Mouse (Mus musculus): ENCODE results near the gene Eef1akmt4. TPM values are rescaled to one million over a fixed set of nuclear protein-coding genes. Genes with fewer than 3 reads are reported as not detected.
"Not testable (repeated sequence)": the region's sequence is repeated elsewhere in the genome, so short reads cannot be mapped to it uniquely, and the experiment has no call there.

The Eef1akmt4 gene
- polyA plus RNA-seq, 1 experiment from 2014 or later, result 10.4 TPM

DNA sequence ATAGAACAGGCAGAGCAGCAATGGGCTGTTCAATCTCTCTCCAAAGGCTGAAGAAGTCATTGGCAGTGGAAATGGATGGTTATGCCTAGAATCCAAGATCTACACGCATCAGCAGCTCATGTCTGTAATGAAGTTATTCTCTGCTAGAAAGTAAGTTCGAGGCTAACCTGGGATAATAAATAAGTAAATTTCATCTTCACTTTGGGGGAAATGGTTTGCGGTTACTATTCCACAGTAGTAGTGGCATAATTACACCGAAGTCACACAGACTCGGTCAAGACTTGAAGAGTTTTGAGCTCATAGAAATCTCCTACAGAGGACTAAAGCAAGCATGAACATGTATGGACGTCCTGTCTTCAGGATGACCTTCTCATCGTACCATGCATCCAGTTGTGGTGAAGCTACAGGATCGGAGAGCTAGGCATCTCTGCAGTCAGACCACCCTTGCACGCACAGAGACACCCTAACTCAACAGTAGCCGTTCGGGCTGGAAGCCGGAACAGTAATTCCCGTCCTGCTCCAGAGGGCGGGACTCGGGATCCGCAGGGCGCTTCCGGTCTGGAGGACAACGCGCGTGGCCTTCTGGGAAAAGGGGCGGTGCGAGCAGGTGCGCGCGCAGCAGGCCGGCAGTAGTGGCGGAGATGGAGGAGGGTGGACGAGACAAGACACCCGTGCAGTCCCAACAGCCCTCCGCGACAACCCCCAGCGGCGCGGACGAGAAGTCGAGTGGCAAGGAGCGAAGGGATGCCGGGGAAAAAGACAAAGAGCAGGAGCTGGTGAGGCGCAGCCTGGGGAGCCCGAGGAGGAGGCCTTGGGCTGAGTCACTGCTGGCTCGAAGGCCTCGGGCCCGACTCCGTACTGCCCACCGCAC lies 39.9 kb downstream of the Eef1akmt4 start, which contains the start of gene Psmd2:
Gene Psmd2 (plus strand): TSS at position 577 of the 871 bp plus-strand sequence.
- peak; percentile 97 for ATAC-seq (ENCODE audit: low FRiP score)
- DNase-seq (ENCODE audit: low spot score), result peak; percentile 97
- H3K36me3 ChIP-seq (replicated peaks; ENCODE audit: control insufficient read depth, insufficient read depth), result peaks cover 32% of the 10 kb centered on the region
- H3K27me3 ChIP-seq (ENCODE audit: control insufficient read depth, insufficient read depth, low read length), result no peaks in the 10 kb centered on the region
- peak within 1 kb of the TSS; percentile 90 for H3K4me3 ChIP-seq (replicated peaks; ENCODE audit: low read length)
- H3K4me1 ChIP-seq (replicated peaks; ENCODE audit: control insufficient read depth, insufficient read depth, low read length), result peaks cover 19% of the 10 kb centered on the region
- WGBS, result 3% methylated on average over 46 of the region's 46 CpGs
- peak within 1 kb of the TSS; percentile 93 for H3K9ac ChIP-seq
- H3K9me3 ChIP-seq (ENCODE audit: control insufficient read depth, low read length), result no peaks in the 10 kb centered on the region
- peak within 1 kb of the TSS; percentile 87 for H3K27ac ChIP-seq
- H3K4me2 ChIP-seq (replicated peaks), result peak within 1 kb of the TSS; percentile 87

DNA sequence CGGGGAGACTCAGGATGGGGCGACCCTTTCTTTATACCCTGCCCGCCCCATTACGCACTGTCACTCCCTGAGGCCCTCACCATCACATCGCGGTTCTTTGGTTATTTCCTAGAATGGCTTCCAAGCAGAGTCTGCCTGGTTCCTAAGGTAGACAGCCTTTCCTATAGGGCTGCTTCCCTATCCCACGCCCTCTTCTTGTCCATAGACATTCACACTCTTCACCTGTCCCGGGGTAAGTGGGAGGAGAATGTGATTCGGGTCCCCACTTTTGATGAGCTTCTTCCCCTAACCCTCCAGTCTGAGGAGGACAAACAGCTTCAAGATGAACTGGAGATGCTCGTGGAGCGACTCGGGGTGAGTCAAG lies 40.5 kb downstream of the Eef1akmt4 start:
- Histone ChIP-seq H3K9me3 (ENCODE audit: control insufficient read depth, low read length) (no peaks in the 10 kb centered on the region), H3K27ac (peak overlapping the region; percentile 76), H3K4me1 (replicated peaks; ENCODE audit: control insufficient read depth, insufficient read depth, low read length) (peaks cover 19% of the 10 kb centered on the region), H3K36me3 (replicated peaks; ENCODE audit: control insufficient read depth, insufficient read depth) (peaks cover 38% of the 10 kb centered on the region), H3K9ac (peak overlapping the region; percentile 93), H3K4me3 (replicated peaks; ENCODE audit: low read length) (peak overlapping the region; percentile 90), H3K27me3 (ENCODE audit: control insufficient read depth, insufficient read depth, low read length) (no peaks in the 10 kb centered on the region), H3K4me2 (replicated peaks) (peak overlapping the region; percentile 87)
- DNase-seq (ENCODE audit: low spot score), result no peak
- ATAC-seq (ENCODE audit: low FRiP score), result no peak; the same call in 1 of the 2 replicates
- WGBS, result 12% methylated on average over 12 of the region's 12 CpGs

DNA sequence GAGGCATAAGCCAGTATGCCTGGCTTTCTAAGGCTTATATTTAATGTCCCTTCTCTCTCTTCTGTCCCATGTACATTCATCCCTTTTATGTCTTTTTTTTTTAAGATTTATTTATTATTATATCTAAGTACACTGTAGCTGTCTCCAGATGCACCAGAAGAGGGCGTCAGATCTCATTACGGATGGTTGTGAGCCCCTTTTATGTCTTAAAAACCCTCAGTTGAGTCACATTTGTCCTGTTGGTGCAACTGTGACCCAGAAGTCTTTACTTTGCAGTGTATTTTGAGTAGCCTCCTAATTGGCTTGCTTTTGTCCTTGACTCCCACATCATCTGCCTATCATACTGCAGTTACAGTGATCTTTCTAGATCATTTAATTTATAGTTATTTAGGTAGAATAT lies 41.9 kb downstream of the Eef1akmt4 start:
- Histone ChIP-seq H3K9ac (no peak overlapping the region; the same call in 1 of the 2 replicates), H3K4me3 (replicated peaks; ENCODE audit: low read length) (no peak overlapping the region), H3K36me3 (replicated peaks; ENCODE audit: control insufficient read depth, insufficient read depth) (peaks cover 52% of the 10 kb centered on the region), H3K27me3 (ENCODE audit: control insufficient read depth, insufficient read depth, low read length) (no peaks in the 10 kb centered on the region), H3K4me1 (replicated peaks; ENCODE audit: control insufficient read depth, insufficient read depth, low read length) (peaks cover 19% of the 10 kb centered on the region), H3K9me3 (ENCODE audit: control insufficient read depth, low read length) (no peaks in the 10 kb centered on the region), H3K27ac (no peak overlapping the region), H3K4me2 (replicated peaks) (peak overlapping the region; percentile 87)
- no peak for DNase-seq (ENCODE audit: low spot score)
- WGBS, result 49% methylated on average over 2 of the region's 2 CpGs
- ATAC-seq (ENCODE audit: low FRiP score), result no peak

DNA sequence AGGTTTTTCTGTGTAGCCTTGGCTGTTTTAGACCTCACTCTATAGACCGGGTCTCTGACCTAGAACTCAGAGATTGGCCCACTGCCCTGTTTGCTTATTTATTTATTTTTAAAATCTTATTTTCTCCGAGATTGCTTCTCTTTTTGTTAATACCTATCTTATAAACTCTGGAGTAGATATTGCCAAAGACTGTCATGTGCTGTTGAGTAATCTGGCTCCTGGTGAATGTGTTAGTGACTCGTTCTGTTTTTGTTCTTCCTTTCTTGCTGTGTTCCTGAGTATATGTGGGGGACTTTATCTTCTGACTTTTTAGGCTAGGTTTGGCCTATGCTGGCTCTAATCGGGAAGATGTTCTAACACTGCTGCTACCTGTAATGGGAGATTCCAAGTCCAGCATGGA lies 46.3 kb downstream of the Eef1akmt4 start:
- ATAC-seq (ENCODE audit: low FRiP score) (no peak), DNase-seq (ENCODE audit: low spot score) (no peak)
- Histone ChIP-seq H3K9me3 (ENCODE audit: control insufficient read depth, low read length) (no peaks in the 10 kb centered on the region), H3K27me3 (ENCODE audit: control insufficient read depth, insufficient read depth, low read length) (no peaks in the 10 kb centered on the region), H3K4me1 (replicated peaks; ENCODE audit: control insufficient read depth, insufficient read depth, low read length) (peaks cover 7% of the 10 kb centered on the region; the same call in 1 of the 2 replicates), H3K4me3 (replicated peaks; ENCODE audit: low read length) (no peak overlapping the region), H3K4me2 (replicated peaks) (no peak overlapping the region), H3K9ac (no peak overlapping the region), H3K36me3 (replicated peaks; ENCODE audit: control insufficient read depth, insufficient read depth) (peaks cover 95% of the 10 kb centered on the region), H3K27ac (no peak overlapping the region)
- 92% methylated on average over 4 of the region's 4 CpGs for WGBS

DNA sequence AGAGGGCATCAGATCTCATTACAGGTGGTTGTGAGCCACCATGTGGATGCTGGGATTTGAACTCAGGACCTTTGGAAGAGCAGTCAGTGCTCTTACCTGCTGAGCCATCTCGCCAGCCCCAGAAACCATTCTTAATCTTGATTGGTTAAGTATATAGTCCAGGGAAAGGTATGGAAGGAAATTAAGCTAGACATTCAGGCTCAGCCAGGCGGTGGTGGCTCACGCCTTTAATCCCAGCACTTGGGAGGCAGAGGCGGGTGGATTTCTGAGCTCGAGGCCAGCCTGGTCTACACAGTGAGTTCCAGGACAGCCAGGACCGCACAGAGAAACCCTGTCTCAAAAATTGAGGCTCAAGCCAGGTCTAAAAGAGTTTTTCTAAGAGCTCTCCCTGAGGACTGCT lies 56.6 kb downstream of the Eef1akmt4 start, which contains the start of gene Eif4g1:
Gene Eif4g1 (plus strand): TSS at position 301 of the 400 bp plus-strand sequence.
- not testable (repeated sequence) for H3K4me1 ChIP-seq (replicated peaks; ENCODE audit: control insufficient read depth, insufficient read depth, low read length); H3K9me3 ChIP-seq (ENCODE audit: control insufficient read depth, low read length); H3K27ac ChIP-seq; H3K27me3 ChIP-seq (ENCODE audit: control insufficient read depth, insufficient read depth, low read length); ATAC-seq (ENCODE audit: low FRiP score); H3K9ac ChIP-seq; H3K4me3 ChIP-seq (replicated peaks; ENCODE audit: low read length); DNase-seq (ENCODE audit: low spot score); H3K4me2 ChIP-seq (replicated peaks)
- H3K36me3 ChIP-seq (replicated peaks; ENCODE audit: control insufficient read depth, insufficient read depth), result peaks cover 27% of the 10 kb centered on the region
- 98% methylated on average over 4 of the region's 6 CpGs for WGBS

MicroRNAs within 50 kb of the gene (microRNA counts, 519-probe panel; counts per million panel counts)
- 2,975 counts per million, percentile 12 among the panel's probes with 10 or more counts for microRNA mmu-miR-1224

Small RNAs within 50 kb of the gene (microRNA-seq; reads per million reads assigned to microRNA genes)
- 46.7 reads per million, percentile 43 among the genes with 10 or more reads in this experiment for gene Mir1224

Other genes starting within 250 kb of the Eef1akmt4 start
- gene Abcc5, start 185.2 kb upstream of the Eef1akmt4 start, polyA plus RNA-seq (2014; fragmentation: Nextera tagmentation; extraction: Ambion mirVana), result 127 and 136 TPM in 2 replicates
- gene Eif2b5, start 112.8 kb upstream of the Eef1akmt4 start, polyA plus RNA-seq (2014; fragmentation: Nextera tagmentation; extraction: Ambion mirVana), result 88.0 and 89.2 TPM in 2 replicates
- 36.4 and 40.9 TPM in 2 replicates for gene Dvl3, start 94.6 kb upstream of the Eef1akmt4 start, polyA plus RNA-seq (2014; fragmentation: Nextera tagmentation; extraction: Ambion mirVana)
- gene Ap2m1, start 76.1 kb upstream of the Eef1akmt4 start, polyA plus RNA-seq (2014; fragmentation: Nextera tagmentation; extraction: Ambion mirVana), result 1,214 and 1,314 TPM in 2 replicates
- 75.3 and 77.5 TPM in 2 replicates for gene Abcf3, start 63.0 kb upstream of the Eef1akmt4 start, polyA plus RNA-seq (2014; fragmentation: Nextera tagmentation; extraction: Ambion mirVana)
- gene Vwa5b2, start 22.1 kb upstream of the Eef1akmt4 start, polyA plus RNA-seq (2014; fragmentation: Nextera tagmentation; extraction: Ambion mirVana), result 22.1 and 24.4 TPM in 2 replicates
- gene Gm49333, start within 50 bp of the Eef1akmt4 start, polyA plus RNA-seq (2014; fragmentation: Nextera tagmentation; extraction: Ambion mirVana), result not detected in 2 replicates
- gene Alg3, start 142 bp downstream of the Eef1akmt4 start, polyA plus RNA-seq (2014; fragmentation: Nextera tagmentation; extraction: Ambion mirVana), result 44.8 and 45.3 TPM in 2 replicates
- 61.8 and 63.8 TPM in 2 replicates for gene Camk2n2, start 9.7 kb downstream of the Eef1akmt4 start, polyA plus RNA-seq (2014; fragmentation: Nextera tagmentation; extraction: Ambion mirVana)
- gene Ece2, start 18.2 kb downstream of the Eef1akmt4 start, polyA plus RNA-seq (2014; fragmentation: Nextera tagmentation; extraction: Ambion mirVana), result 10.6 and 12.1 TPM in 2 replicates
- gene Psmd2, start 40.1 kb downstream of the Eef1akmt4 start, polyA plus RNA-seq (2014; fragmentation: Nextera tagmentation; extraction: Ambion mirVana), result 329 and 358 TPM in 2 replicates
- gene Eif4g1, start 56.7 kb downstream of the Eef1akmt4 start, polyA plus RNA-seq (2014; fragmentation: Nextera tagmentation; extraction: Ambion mirVana), result 124 and 130 TPM in 2 replicates
- 41.8 and 44.2 TPM in 2 replicates for gene Fam131a, start 81.6 kb downstream of the Eef1akmt4 start, polyA plus RNA-seq (2014; fragmentation: Nextera tagmentation; extraction: Ambion mirVana)
- gene Polr2h, start 106.1 kb downstream of the Eef1akmt4 start, polyA plus RNA-seq (2014; fragmentation: Nextera tagmentation; extraction: Ambion mirVana), result 93.2 and 95.9 TPM in 2 replicates
- 28.7 and 32.1 TPM in 2 replicates for gene Clcn2, start 106.2 kb downstream of the Eef1akmt4 start, polyA plus RNA-seq (2014; fragmentation: Nextera tagmentation; extraction: Ambion mirVana)
- gene Chrd, start 121.5 kb downstream of the Eef1akmt4 start, polyA plus RNA-seq (2014; fragmentation: Nextera tagmentation; extraction: Ambion mirVana), result 5.4 and 7.3 TPM in 2 replicates
- gene Thpo, start 122.9 kb downstream of the Eef1akmt4 start, polyA plus RNA-seq (2014; fragmentation: Nextera tagmentation; extraction: Ambion mirVana), result 0.86 and 1.2 TPM in 2 replicates

Data from hindbrain, embryonic 14.5 days (tissue).